Comparison of ENCODE assay signal across 12 mouse cellular contexts in genomic region chr6:56732545-56732944, GRCm38 (mm10).
"Had no signal": no experiment of that assay in that cellular context is flagged by ENCODE, and none has a peak within 500 bp of the region (broad histone marks: within the 10 kb centered on the region; RNA-seq: fewer than 3 reads in every experiment).

No protein-coding gene starts in this region.

- ATAC-seq: liver, embryonic 12.5 days had no signal

- H3K4me3 ChIP-seq: limb, embryonic 15.5 days; liver, embryonic 12.5 days; megakaryocyte, embryonic 14.5 days had no signal

- H3K27me3 ChIP-seq: limb, embryonic 15.5 days; liver, embryonic 12.5 days; megakaryocyte, embryonic 14.5 days had no signal

- H3K27ac ChIP-seq: limb, embryonic 15.5 days; liver, embryonic 12.5 days; macrophage had no signal

- H3K4me1 ChIP-seq: limb, embryonic 15.5 days; liver, embryonic 12.5 days had no signal

- H3K4me2 ChIP-seq: limb, embryonic 15.5 days; liver, embryonic 12.5 days; lung, embryonic 14.5 days; midbrain, embryonic 11.5 days had no signal

- DNase-seq: kidney, adult 11 months; kidney, postnatal 14 days; lung, embryonic 14.5 days; lung, postnatal 10 days; right cerebral cortex, postnatal 25 days; thymus, adult 18-20 months; thymus, postnatal 14 days had no signal

- H3K9ac ChIP-seq: limb, embryonic 15.5 days; liver, embryonic 12.5 days; lung, embryonic 14.5 days had no signal

- H3K9me3 ChIP-seq: limb, embryonic 15.5 days; liver, embryonic 12.5 days; megakaryocyte, embryonic 14.5 days had no signal
